17 mouse cellular contexts compared by ENCODE assay signal in genomic region chr12:34075805-34076509, GRCm38 (mm10).
A peak's percentile ranks its signal among the peaks of the same experiment; 100 is the strongest.
DNase-seq lines count a peak whose midpoint lies in the region; ATAC-seq and TF ChIP-seq lines count a peak whose summit lies in the region.
"Had no signal": no experiment of that assay in that cellular context is flagged by ENCODE, and none has a peak within 500 bp of the region (broad histone marks: within the 10 kb centered on the region; RNA-seq: fewer than 3 reads in every experiment).

No protein-coding gene starts in this region.

- no peak overlapping the region for H3K4me2 ChIP-seq in limb, embryonic 15.5 days
- H3K4me2 ChIP-seq in hindbrain, postnatal 0 days (ENCODE audit: low read depth, low read length), result no peak overlapping the region
- H3K4me2 ChIP-seq in hindbrain, embryonic 13.5 days, result no peak overlapping the region
- H3K4me2 ChIP-seq: forebrain, embryonic 15.5 days; hindbrain, embryonic 12.5 days; limb, embryonic 12.5 days had no signal

- H3K9me3 ChIP-seq in limb, embryonic 15.5 days, result no peaks in the 10 kb centered on the region
- H3K9me3 ChIP-seq in hindbrain, postnatal 0 days (ENCODE audit: low read length), result no peaks in the 10 kb centered on the region
- no peaks in the 10 kb centered on the region for H3K9me3 ChIP-seq in hindbrain, embryonic 13.5 days
- H3K9me3 ChIP-seq: forebrain, embryonic 15.5 days; hindbrain, embryonic 12.5 days; limb, embryonic 12.5 days had no signal

- intact Hi-C loops in left cerebral cortex, adult 2 months (cut with DNase I), result loop anchor here (10.0 kb wide), 1 partner anchor 449 kb away; no protein-coding TSS in a partner anchor
- intact Hi-C loops in left cerebral cortex, postnatal 14 days (cut with DNase I), result no loop called here

- no peak overlapping the region for H3K4me3 ChIP-seq in left cerebral cortex, adult 2 months
- no peak overlapping the region for H3K4me3 ChIP-seq in limb, embryonic 15.5 days
- H3K4me3 ChIP-seq in hindbrain, postnatal 0 days (ENCODE audit: low read length), result no peak overlapping the region
- no peak overlapping the region for H3K4me3 ChIP-seq in hindbrain, embryonic 13.5 days
- H3K4me3 ChIP-seq: forebrain, embryonic 15.5 days; hindbrain, embryonic 12.5 days; limb, embryonic 12.5 days had no signal

- ATAC-seq in frontal cortex, adult (ENCODE audit: low TSS enrichment), result peak; percentile 96
- peak; percentile 81 for ATAC-seq in limb, embryonic 15.5 days (ENCODE audit: insufficient number of reproducible peaks, low FRiP score, low TSS enrichment, low read depth)
- ATAC-seq in hindbrain, postnatal 0 days, result no peak
- no peak for ATAC-seq in hindbrain, embryonic 13.5 days (ENCODE audit: low FRiP score)
- ATAC-seq: forebrain, embryonic 15.5 days had no signal

- no peak for DNase-seq in frontal cortex, postnatal 25 days (ENCODE audit: low spot score in 2 of 2)
- no peak for DNase-seq in left cerebral cortex, adult 2 months (ENCODE audit: extremely low spot score in 1 of 2, low spot score in 2 of 2)
- no peak for DNase-seq in left cerebral cortex, postnatal 14 days (ENCODE audit: low spot score in 2 of 2)
- peak; percentile 79 for DNase-seq in Muller cell, postnatal 12 days (ENCODE audit: inconsistent ontology term)
- no peak for DNase-seq in hindbrain, postnatal 0 days (ENCODE audit: low spot score)
- DNase-seq: cerebellum, adult 18-20 months; gastrocnemius, postnatal 25 days; kidney, adult 18-20 months; kidney, postnatal 25 days; lung, adult 2 months; thymus, adult 2 months had no signal

- H3K4me1 ChIP-seq in limb, embryonic 15.5 days, result 0 out of 2 replicates have a peak, but pooled peaks cover 3% of the 10 kb centered on the region
- H3K4me1 ChIP-seq in hindbrain, postnatal 0 days (ENCODE audit: insufficient read depth, low read length), result no peaks in the 10 kb centered on the region
- H3K4me1 ChIP-seq in hindbrain, embryonic 13.5 days (replicated peaks), result no peaks in the 10 kb centered on the region
- H3K4me1 ChIP-seq: forebrain, embryonic 15.5 days; hindbrain, embryonic 12.5 days had no signal

- H3K9ac ChIP-seq in limb, embryonic 15.5 days, result no peak overlapping the region
- H3K9ac ChIP-seq in hindbrain, postnatal 0 days (replicated peaks; ENCODE audit: low read length), result no peak overlapping the region
- no peak overlapping the region for H3K9ac ChIP-seq in hindbrain, embryonic 13.5 days
- H3K9ac ChIP-seq: forebrain, embryonic 15.5 days; hindbrain, embryonic 12.5 days; limb, embryonic 12.5 days had no signal

- peak overlapping the region; percentile 2; the same call in 1 of the 2 replicates for H3K27ac ChIP-seq in left cerebral cortex, adult 2 months
- H3K27ac ChIP-seq in limb, embryonic 15.5 days, result peak overlapping the region; percentile 64
- H3K27ac ChIP-seq in hindbrain, postnatal 0 days, result no peak overlapping the region
- H3K27ac ChIP-seq in hindbrain, embryonic 13.5 days, result no peak overlapping the region
- H3K27ac ChIP-seq: forebrain, embryonic 15.5 days; hindbrain, embryonic 12.5 days; limb, embryonic 12.5 days had no signal

- no peaks in the 10 kb centered on the region for H3K27me3 ChIP-seq in limb, embryonic 15.5 days
- H3K27me3 ChIP-seq in hindbrain, postnatal 0 days (ENCODE audit: insufficient read depth, low read length), result no peaks in the 10 kb centered on the region
- H3K27me3 ChIP-seq in hindbrain, embryonic 13.5 days, result no peaks in the 10 kb centered on the region
- H3K27me3 ChIP-seq: forebrain, embryonic 15.5 days; hindbrain, embryonic 12.5 days; limb, embryonic 12.5 days had no signal

- TF ChIP-seq CTCF in left cerebral cortex, adult 2 months (IDR thresholded peaks at IDR 0.05), result no peak
- TF ChIP-seq CTCF in hindbrain, postnatal 0 days (IDR thresholded peaks at IDR 0.05; ENCODE audit: low read depth), result no peak

- 48% methylated on average over 9 of the region's 9 CpGs for WGBS in limb, embryonic 15.5 days
- WGBS in hindbrain, postnatal 0 days, result 81% methylated on average over 9 of the region's 9 CpGs
- 84% methylated on average over 9 of the region's 9 CpGs for WGBS in hindbrain, embryonic 13.5 days

- H3K36me3 ChIP-seq in limb, embryonic 15.5 days, result no peaks in the 10 kb centered on the region
- no peaks in the 10 kb centered on the region for H3K36me3 ChIP-seq in hindbrain, postnatal 0 days (ENCODE audit: insufficient read depth, low read length)
- H3K36me3 ChIP-seq in hindbrain, embryonic 13.5 days, result no peaks in the 10 kb centered on the region
- H3K36me3 ChIP-seq: forebrain, embryonic 15.5 days; hindbrain, embryonic 12.5 days; limb, embryonic 12.5 days had no signal

Comparison
In these comparisons a context has a peak if more than half of its experiments do, and no peak if none do; other contexts are left out.
1. ATAC-seq: peak in frontal cortex, adult (single experiment) and limb, embryonic 15.5 days (single experiment); none in hindbrain, postnatal 0 days (single experiment) and hindbrain, embryonic 13.5 days (single experiment).
2. H3K27ac ChIP-seq: peak in left cerebral cortex, adult 2 months (single experiment) and limb, embryonic 15.5 days (single experiment); none in hindbrain, postnatal 0 days (single experiment) and hindbrain, embryonic 13.5 days (single experiment).